Mouse (Mus musculus): ENCODE measurements around the gene Crabp2. TPM values are rescaled to one million over a fixed set of nuclear protein-coding genes. Genes with fewer than 3 reads are reported as not detected.

Gene Crabp2
- polyA plus RNA-seq, 1 experiment from 2014 or later: 370 TPM

DNA sequence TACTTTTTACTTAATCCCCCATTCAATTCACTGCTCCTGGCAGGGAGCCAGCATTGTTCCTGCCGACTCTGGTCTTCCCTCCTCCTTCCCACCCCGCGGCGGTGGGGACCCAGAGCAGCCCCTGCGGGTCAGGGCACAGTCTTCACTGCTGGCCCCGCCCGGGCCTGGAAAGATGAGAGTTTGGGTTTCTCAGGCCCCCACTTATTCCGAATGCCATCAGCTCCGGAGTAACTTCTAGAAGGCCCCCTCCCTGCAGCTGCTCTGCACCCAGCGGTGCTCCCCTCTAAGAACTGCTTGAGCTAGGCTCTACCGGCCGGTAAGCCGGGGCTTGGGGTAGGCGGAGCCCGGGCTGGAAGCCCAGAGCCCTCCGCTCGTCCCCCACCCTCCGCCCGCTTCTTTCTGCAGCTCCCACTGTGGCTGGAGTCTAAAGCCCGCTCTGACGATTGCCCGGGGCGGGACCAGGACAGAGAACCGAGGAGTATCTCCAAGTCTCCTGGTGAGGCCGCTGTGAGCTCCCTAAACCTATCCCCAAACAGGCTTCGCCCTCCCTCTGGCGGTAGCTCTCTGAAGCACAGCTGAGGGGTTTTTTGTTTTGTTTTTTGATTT is 12.2 kb downstream of the Crabp2 start:
- WGBS: under 1% methylated on average over 27 of the region's 27 CpGs
- Histone ChIP-seq H3K27ac (peak overlapping the region; percentile 99), H3K4me1 (peaks cover 35% of the 10 kb centered on the region), H3K9ac (peak overlapping the region; percentile 77), H3K36me3 (no peaks in the 10 kb centered on the region), H3K9me3 (no peaks in the 10 kb centered on the region), H3K27me3 (no peaks in the 10 kb centered on the region), H3K4me2 (peak overlapping the region; percentile 69), H3K4me3 (peak overlapping the region; percentile 44)
- ATAC-seq (ENCODE audit: insufficient number of reproducible peaks, insufficient read depth, low FRiP score, low TSS enrichment, low read depth): peak; percentile 94

DNA sequence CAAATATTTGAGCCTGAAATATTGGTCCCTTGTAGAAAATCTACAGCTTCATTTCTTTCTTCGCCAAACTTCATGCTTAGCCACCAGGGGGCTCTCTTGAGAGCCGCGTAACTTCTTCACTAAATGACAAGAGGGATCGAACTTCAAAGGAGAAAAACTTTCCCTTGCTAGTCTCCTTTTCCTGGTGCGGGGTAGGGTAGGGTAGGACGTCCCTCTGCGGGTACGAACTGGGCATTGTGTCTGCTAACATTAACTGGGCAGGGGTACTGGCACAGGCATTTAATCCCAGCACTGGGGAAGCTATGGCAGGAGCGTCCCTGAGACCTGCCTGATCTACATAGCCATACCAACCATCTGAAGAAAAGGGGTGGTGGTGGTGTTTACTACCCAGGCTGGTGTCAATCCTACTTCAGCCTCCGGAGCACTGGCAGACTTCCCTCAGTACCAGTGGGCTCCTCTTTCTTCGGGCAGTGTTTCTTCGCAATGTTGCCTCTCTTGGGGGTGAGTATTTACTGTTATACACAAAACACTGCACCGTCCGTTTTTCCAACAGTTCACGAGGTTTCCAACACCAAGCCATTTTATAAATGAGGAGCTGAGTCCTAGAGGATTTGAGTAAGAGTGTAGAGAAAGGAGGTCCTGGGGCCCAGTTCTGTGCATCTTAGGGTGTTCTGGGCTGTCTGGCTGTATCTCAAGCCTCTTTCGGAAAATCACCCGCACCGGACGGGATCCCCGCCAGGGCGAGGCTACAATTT is 21.9 kb downstream of the Crabp2 start:
- Histone ChIP-seq H3K4me1 (peaks cover 46% of the 10 kb centered on the region), H3K9me3 (no peaks in the 10 kb centered on the region), H3K9ac (peak overlapping the region; percentile 7; the same call in 1 of the 2 replicates), H3K36me3 (no peaks in the 10 kb centered on the region), H3K4me2 (peak overlapping the region; percentile 96), H3K27me3 (peaks cover 36% of the 10 kb centered on the region), H3K27ac (no peak overlapping the region; the same call in 1 of the 2 replicates), H3K4me3 (peak overlapping the region; percentile 51)
- no peak for ATAC-seq (ENCODE audit: insufficient number of reproducible peaks, insufficient read depth, low FRiP score, low TSS enrichment, low read depth)
- under 1% methylated on average over 21 of the region's 21 CpGs for WGBS

DNA sequence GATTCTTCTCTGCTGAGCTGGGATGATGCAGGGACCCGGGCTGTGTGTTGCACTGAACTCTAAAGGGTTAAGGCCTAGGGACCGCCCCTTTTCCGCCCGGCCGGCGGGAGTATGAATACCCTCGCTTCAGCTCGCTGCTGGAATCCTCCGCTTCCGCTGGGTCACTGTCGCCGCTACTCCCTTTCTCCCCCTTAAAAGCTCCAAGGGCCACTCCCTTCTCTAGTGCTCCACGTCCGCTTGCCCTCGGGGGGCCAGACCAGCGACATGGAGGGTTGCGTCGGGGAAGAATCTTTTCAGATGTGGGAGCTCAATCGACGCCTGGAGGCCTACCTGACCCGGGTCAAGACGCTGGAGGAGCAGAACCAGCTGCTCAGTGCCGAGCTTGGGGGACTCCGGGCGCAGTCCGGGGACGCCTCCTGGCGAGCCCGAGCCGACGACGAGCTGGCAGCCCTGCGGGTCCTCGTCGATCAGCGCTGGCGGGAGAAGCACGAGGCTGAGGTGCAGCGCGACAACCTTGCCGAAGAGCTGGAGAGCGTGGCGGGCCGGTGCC is 22.5 kb downstream of the Crabp2 start, which contains the start of gene Nes:
TSS of gene Nes (plus strand) at position 140 of the 550 bp plus-strand sequence.
- H3K4me2 ChIP-seq: peak within 1 kb of the TSS; percentile 96
- WGBS: under 1% methylated on average over 44 of the region's 44 CpGs
- H3K9ac ChIP-seq: peak within 1 kb of the TSS; percentile 73
- H3K27ac ChIP-seq: peak within 1 kb of the TSS; percentile 22; the same call in 1 of the 2 replicates
- no peaks in the 10 kb centered on the region for H3K36me3 ChIP-seq
- H3K27me3 ChIP-seq: peaks cover 36% of the 10 kb centered on the region
- peak within 1 kb of the TSS; percentile 51 for H3K4me3 ChIP-seq
- peaks cover 46% of the 10 kb centered on the region for H3K4me1 ChIP-seq
- H3K9me3 ChIP-seq: no peaks in the 10 kb centered on the region
- ATAC-seq (ENCODE audit: insufficient number of reproducible peaks, insufficient read depth, low FRiP score, low TSS enrichment, low read depth): peak; percentile 30; the same call in 1 of the 2 replicates

DNA sequence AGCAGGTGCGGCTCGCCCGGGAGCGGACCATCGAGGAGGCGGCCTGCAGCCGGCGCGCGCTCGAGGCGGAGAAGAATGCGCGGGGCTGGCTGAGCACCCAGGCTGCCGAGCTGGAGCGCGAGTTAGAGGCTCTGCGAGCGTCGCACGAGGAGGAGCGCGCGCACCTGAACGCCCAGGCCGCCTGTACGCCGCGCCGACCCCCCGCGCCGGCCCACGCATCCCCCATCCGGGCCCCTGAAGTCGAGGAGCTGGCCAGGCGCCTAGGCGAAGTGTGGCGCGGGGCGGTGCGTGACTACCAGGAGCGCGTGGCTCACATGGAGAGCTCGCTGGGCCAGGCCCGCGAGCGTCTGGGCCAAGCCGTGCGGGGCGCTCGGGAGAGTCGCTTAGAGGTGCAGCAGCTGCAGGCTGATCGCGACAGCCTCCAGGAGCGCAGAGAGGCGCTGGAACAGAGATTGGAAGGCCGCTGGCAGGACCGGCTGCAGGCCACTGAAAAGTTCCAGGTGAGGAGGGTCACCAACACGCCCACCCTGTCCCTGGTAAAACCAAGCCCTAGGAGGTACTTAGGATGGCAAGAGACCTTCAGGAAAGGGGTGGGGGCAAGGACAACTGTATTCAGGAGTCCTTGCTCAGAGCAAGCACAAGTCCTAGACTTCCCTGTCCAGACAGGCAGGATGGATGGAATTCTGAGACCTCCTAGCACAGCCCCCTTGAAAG is 23.2 kb downstream of the Crabp2 start:
- whole genome bisulfite sequencing: under 1% methylated on average over 49 of the region's 60 CpGs
- no peak; the same call in 1 of the 2 replicates for ATAC-seq (ENCODE audit: insufficient number of reproducible peaks, insufficient read depth, low FRiP score, low TSS enrichment, low read depth)
- Histone ChIP-seq H3K4me2 (peak overlapping the region; percentile 96), H3K27me3 (peaks cover 36% of the 10 kb centered on the region), H3K27ac (0 out of 2 replicates have a peak overlapping the region, but pooled peaks have one; percentile 22), H3K9ac (peak overlapping the region; percentile 73), H3K4me1 (peaks cover 46% of the 10 kb centered on the region), H3K4me3 (peak overlapping the region; percentile 51), H3K9me3 (no peaks in the 10 kb centered on the region), H3K36me3 (no peaks in the 10 kb centered on the region)

DNA sequence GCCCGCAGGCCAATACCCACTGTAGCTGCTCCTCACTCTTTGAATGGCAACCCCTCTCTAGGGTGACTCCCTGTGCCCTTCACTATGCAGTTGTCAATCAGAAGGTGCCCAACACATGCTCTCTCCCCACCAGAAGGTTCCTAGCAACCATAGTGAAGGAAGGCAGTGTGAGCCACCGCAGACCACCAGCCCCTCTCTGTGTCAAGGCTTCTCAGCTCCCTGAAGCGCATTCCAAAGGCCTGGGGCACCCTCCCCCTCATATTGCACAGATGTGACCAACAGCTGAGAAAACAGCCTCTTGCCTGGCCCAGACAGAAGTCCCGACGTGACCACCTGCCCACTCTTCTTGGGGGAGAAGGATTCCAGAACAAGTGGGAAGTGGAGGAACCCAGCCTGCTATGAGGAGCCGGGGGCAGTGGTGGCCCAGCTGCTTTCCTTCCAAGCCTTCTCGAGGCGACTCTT is 23.8 kb downstream of the Crabp2 start:
- WGBS: 10% methylated on average over 8 of the region's 8 CpGs
- Histone ChIP-seq H3K4me3 (peak overlapping the region; percentile 51), H3K4me1 (peaks cover 46% of the 10 kb centered on the region), H3K27me3 (peaks cover 36% of the 10 kb centered on the region), H3K27ac (no peak overlapping the region), H3K36me3 (no peaks in the 10 kb centered on the region), H3K9ac (peak overlapping the region; percentile 73), H3K9me3 (no peaks in the 10 kb centered on the region), H3K4me2 (peak overlapping the region; percentile 96)
- ATAC-seq (ENCODE audit: insufficient number of reproducible peaks, insufficient read depth, low FRiP score, low TSS enrichment, low read depth): no peak

DNA sequence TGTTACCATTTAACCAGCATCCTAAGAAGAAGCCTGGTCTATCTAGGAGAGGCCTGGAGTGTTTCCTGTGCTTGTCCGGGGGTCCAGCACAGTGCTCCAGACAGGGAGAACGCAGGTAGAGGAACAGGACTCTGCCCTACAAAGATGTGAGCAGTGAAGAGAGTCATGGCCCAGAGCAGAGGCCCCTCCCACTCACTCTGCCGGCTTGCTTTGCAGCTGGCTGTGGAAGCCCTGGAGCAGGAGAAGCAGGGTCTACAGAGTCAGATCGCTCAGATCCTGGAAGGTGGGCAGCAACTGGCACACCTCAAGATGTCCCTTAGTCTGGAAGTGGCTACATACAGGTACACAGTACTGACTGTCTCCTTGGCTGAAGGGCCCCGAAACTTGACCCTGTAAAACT is 24.3 kb downstream of the Crabp2 start:
- ATAC-seq (ENCODE audit: insufficient number of reproducible peaks, insufficient read depth, low FRiP score, low TSS enrichment, low read depth): no peak
- 20% methylated on average over 5 of the region's 5 CpGs for WGBS
- Histone ChIP-seq H3K4me3 (peak overlapping the region; percentile 51), H3K4me1 (peaks cover 46% of the 10 kb centered on the region), H3K9ac (peak overlapping the region; percentile 73), H3K36me3 (no peaks in the 10 kb centered on the region), H3K4me2 (peak overlapping the region; percentile 96), H3K9me3 (no peaks in the 10 kb centered on the region), H3K27me3 (peaks cover 36% of the 10 kb centered on the region), H3K27ac (no peak overlapping the region)

DNA sequence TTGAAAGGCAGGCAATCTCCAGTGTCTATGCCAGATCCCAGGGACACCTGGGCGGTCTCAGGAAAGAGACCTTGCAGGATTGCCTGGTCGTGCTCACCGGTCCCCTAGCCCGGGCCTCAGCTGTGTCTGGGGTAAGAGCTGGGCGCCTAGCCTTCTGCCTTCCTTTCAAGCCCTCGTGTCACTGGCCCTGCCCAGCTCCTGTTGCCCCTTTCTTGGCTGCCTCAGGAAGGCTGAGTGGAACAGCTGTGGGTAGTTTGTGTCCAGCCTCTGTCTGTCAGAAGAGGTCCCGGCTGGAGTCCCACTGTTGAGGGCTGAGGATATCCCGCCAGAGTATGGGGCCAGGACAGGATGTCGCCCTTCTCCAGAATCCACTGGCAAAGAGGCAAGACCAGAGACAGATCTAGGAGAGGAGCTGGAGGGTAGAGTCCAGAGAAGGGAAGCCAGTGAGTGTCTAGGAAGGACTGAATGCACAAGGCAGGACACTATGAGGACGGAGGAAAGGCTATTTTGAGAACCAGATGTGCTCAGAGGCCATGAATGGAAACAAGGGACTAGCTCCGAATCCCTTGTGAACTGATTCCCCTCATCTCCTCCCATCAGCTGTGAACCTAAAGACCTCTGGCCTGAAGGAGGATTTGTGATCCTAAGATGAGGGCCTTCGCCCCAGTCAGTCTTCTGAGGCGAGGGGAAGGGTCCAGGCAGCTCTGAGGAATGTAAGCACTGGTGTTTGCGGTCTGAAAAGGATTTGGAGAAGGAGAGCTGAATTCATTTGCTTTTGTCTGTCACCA is 25.3 kb downstream of the Crabp2 start:
- H3K4me3 ChIP-seq: peak overlapping the region; percentile 51; the same call in 1 of the 2 replicates
- 0 out of 2 replicates have a peak overlapping the region, but pooled peaks have one; percentile 18 for H3K27ac ChIP-seq
- ATAC-seq (ENCODE audit: insufficient number of reproducible peaks, insufficient read depth, low FRiP score, low TSS enrichment, low read depth): no peak

DNA sequence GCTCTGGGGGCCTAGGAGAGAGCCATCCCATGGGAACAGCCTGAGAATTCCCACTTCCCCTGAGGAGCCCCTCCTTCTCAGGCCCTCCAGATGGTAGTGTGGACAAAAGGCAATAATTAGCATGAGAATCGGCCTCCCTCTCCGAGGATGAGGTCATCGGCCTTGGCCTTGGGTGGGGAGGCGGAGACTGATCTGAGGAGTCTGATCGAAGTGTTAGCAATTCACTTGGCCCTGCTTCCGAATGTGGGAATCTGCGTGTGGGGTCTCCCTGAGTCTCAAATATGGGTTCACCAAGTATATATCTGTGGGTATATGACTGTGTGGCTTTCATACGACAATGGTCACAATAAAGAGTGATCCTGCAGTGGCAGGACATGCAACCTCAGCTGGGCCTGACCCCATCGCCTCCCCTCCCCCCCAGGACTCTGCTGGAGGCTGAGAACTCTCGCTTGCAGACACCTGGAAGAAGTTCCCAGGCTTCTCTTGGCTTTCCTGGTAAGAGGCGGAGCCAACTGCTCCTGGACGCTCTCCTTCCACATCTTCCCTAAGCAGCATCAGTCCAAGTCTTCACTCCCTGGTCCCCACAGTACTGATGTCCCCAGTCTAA is 26.0 kb downstream of the Crabp2 start:
- Histone ChIP-seq H3K27ac (no peak overlapping the region), H3K4me2 (peak overlapping the region; percentile 96; the same call in 1 of the 2 replicates), H3K27me3 (peaks cover 36% of the 10 kb centered on the region), H3K4me3 (no peak overlapping the region), H3K36me3 (no peaks in the 10 kb centered on the region), H3K9ac (peak overlapping the region; percentile 45; the same call in 1 of the 2 replicates), H3K9me3 (no peaks in the 10 kb centered on the region), H3K4me1 (peaks cover 46% of the 10 kb centered on the region)
- 26% methylated on average over 12 of the region's 12 CpGs for WGBS
- ATAC-seq (ENCODE audit: insufficient number of reproducible peaks, insufficient read depth, low FRiP score, low TSS enrichment, low read depth): no peak

More for the DNA sequence above, 25.3 kb downstream of the Crabp2 start:
- peak overlapping the region; percentile 96 for H3K4me2 ChIP-seq
- H3K27me3 ChIP-seq: peaks cover 36% of the 10 kb centered on the region
- H3K36me3 ChIP-seq: no peaks in the 10 kb centered on the region
- WGBS: 33% methylated on average over 14 of the region's 14 CpGs
- H3K9ac ChIP-seq: peak overlapping the region; percentile 45; the same call in 1 of the 2 replicates
- peaks cover 46% of the 10 kb centered on the region for H3K4me1 ChIP-seq
- no peaks in the 10 kb centered on the region for H3K9me3 ChIP-seq

DNA sequence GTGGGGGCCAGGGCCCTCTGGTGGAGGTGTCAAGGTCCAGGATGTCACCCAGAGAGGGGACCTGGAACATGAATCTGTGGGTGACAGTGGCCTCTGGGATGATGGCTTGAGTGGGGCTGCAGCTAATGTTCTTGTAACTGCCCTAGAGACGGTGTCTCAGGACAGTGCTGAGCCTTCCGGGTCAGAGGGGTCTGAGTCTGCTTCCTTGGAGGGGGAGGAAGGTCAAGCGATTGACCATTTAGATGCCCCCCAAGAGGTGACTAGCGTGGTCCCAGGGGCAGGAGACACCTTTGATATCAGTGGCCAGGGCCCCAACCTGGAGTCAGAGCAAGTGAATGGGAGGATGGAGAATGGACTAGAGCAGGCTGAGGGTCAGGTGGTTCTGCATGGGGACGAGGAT is 31.0 kb downstream of the Crabp2 start:
- Histone ChIP-seq H3K27me3 (no peaks in the 10 kb centered on the region), H3K9ac (no peak overlapping the region), H3K36me3 (no peaks in the 10 kb centered on the region), H3K4me2 (no peak overlapping the region), H3K27ac (no peak overlapping the region), H3K4me3 (no peak overlapping the region), H3K4me1 (peaks cover 29% of the 10 kb centered on the region), H3K9me3 (no peaks in the 10 kb centered on the region)
- no peak for ATAC-seq (ENCODE audit: insufficient number of reproducible peaks, insufficient read depth, low FRiP score, low TSS enrichment, low read depth)
- 70% methylated on average over 5 of the region's 5 CpGs for WGBS

DNA sequence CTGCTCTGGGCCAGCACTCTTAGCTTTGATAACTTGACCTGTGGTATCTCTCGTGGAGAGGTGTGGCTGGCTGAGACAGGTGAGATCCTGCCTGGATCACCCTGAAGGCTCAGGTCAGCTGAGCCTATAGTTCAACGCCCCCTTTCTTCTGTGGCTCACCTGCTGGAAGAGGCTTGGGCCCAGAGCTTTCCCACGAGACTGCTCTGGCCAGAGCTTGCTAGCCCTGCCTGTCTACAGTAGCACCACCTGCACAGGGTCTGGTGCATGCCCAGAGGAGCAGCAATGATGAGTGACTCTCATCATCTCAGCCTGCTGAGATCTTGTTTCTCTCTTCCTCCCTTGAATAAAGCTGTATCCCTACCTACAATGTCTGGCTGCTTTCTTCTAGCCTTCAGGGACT is 31.6 kb downstream of the Crabp2 start:
- Histone ChIP-seq H3K9ac (no peak overlapping the region), H3K4me3 (no peak overlapping the region), H3K27me3 (no peaks in the 10 kb centered on the region), H3K27ac (no peak overlapping the region), H3K9me3 (no peaks in the 10 kb centered on the region), H3K4me1 (peaks cover 29% of the 10 kb centered on the region), H3K36me3 (no peaks in the 10 kb centered on the region), H3K4me2 (no peak overlapping the region)
- no peak for ATAC-seq (ENCODE audit: insufficient number of reproducible peaks, insufficient read depth, low FRiP score, low TSS enrichment, low read depth)
- 48% methylated on average over 3 of the region's 3 CpGs for WGBS
